Mouse (Mus musculus) T-helper 17 cell (primary cell): Measurements from ENCODE around the gene Fam131a.

Experiments used
- in situ Hi-C, 2 experiments: fragments of 300-600 bp; cut with MboI, MseI; formaldehyde crosslinking; loops; 1 replicate in 1 of 2; 2 replicates in 1 of 2; pipeline ENCODE4 v1.15.1; 2025; ENCODE audit warnings: high pct_unique_total_duplicates in 2 of 2

The Fam131a gene

GRCm38 (mm10) chr16:20733731-20734730 lies 41.0 kb downstream of the Fam131a start, which contains the start of gene Thpo:
Gene Thpo, minus strand, starts transcription at chr16:20734511.
- in situ Hi-C loops, result no loop called here

GRCm38 (mm10) chr16:20735651-20736050 lies 42.6 kb downstream of the Fam131a start:
- in situ Hi-C loops, result no loop called here

- in situ Hi-C loops, result no loop called here
Measured at GRCm38 (mm10) chr16:20736168-20736567, 43.1 kb downstream of the Fam131a start.

DNA sequence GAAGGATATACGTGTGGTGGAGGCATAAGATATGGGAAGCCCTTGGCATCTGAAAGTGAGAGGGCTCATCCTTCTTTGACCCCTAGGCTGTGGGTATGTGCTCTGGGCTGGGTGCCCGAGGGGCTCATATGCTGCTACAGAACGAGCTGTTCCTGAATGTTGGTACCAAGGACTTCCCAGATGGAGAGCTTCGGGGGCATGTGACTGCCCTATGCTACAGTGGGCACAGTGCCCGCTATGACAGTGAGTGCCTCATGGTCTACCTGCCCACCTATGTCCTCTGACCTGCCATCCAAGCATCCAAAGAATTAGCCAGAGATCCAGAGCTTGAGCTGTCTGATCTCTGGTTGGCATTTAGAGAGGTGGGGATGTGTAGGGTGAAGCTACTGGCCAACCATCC lies 43.8 kb downstream of the Fam131a start:
- in situ Hi-C loops, result no loop called here

DNA sequence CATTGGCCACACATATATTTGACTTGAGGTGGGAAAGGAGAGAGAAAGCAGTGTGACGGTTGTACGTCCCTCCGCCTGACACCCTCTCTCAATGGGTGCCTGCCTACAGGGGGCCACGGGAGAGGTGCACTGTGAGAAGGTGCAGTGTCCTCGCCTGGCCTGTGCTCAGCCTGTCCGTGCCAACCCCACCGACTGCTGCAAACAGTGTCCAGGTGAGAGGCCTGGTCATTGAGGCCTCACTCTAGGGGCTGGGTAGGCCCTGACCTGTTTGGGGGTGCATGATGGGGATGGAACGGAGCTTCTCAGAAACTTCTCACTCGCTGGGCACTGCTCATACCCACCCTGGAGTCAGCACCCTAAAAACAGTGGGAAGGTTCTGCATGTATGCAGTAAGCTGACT lies 46.8 kb downstream of the Fam131a start:
- in situ Hi-C loops, result no loop called here

DNA sequence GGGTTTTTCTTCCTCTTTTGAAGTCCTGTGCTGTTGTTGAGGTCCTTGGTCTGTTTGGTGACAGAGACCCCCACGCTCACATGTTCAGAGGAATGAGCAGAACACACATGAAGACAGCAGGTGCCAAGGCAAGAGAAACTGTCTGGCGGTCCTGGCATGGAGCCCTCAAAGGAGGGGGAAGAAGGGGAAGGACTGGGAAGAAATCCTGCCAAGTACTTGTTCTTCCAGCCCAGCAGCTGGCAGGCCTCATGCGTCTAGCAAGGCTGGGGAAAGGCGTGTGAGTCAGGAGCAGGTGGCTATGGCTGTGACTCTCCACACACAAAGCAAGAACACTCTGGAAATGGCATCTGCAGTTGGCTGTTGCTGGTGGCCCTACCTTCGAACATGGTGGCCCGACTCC lies 53.6 kb downstream of the Fam131a start:
- in situ Hi-C loops, result no loop called here

GRCm38 (mm10) chr16:20750518-20750917 lies 57.5 kb downstream of the Fam131a start:
- in situ Hi-C loops, result no loop called here
